Mouse (Mus musculus): ENCODE data around the gene Zswim3. TPM values are rescaled to one million over a fixed set of nuclear protein-coding genes. Genes with fewer than 3 reads are reported as not detected.
A peak's percentile ranks its signal among the peaks of the same experiment; 100 is the strongest.
"Not testable (repeated sequence)": the region's sequence is repeated elsewhere in the genome, so short reads cannot be mapped to it uniquely, and the experiment has no call there.

The Zswim3 gene
- total RNA-seq, 2 experiments from 2014 or later, result 7.2 to 8.9 TPM

- peak; percentile 70 for TF ChIP-seq CTCF (conservative IDR thresholded peaks at IDR 0.05)
- peak; percentile 77 to 86 for DNase-seq (ENCODE audit: low spot score in 2 of 2)
- Histone ChIP-seq H3K27ac (peak within 1 kb of the TSS; percentile 97), H3K4me3 (peak within 1 kb of the TSS; percentile 91)
Observed at GRCm38 (mm10) chr2:164785481-164786387, 19.2 kb upstream of the Zswim3 start, which contains the start of gene Snx21. Snx21 (plus strand) TSS chr2:164785823.

GRCm38 (mm10) chr2:164786388-164786885 is 18.5 kb upstream of the Zswim3 start:
- Histone ChIP-seq H3K4me3 (peak overlapping the region; percentile 91), H3K27ac (peak overlapping the region; percentile 97)
- no peak for TF ChIP-seq CTCF (conservative IDR thresholded peaks at IDR 0.05)
- DNase-seq (ENCODE audit: low spot score in 2 of 2), result no peak

DNA sequence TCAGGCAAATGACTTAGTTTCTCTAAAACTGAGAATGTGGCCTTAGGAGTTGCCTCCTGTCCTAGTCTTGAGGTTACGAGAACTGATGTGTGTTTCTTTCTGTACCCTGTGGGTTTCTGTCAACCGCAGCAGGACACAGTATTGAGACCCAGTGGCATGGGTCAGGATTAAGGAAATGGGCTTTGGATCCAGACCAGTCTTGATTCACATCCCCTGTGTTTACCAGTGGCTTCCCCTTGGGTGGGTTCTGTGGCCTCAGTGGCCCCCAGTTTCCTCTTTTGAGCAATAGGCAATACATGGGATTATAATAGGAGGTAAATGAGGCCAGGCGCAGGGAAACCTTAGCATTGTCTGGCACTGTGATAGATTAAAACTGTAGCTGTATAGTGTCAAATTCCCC is 17.9 kb upstream of the Zswim3 start:
- H3K4me3 ChIP-seq, result peak overlapping the region; percentile 91
- no peak for DNase-seq (ENCODE audit: low spot score in 2 of 2)
- TF ChIP-seq CTCF (conservative IDR thresholded peaks at IDR 0.05), result no peak
- peak overlapping the region; percentile 97 for H3K27ac ChIP-seq

DNA sequence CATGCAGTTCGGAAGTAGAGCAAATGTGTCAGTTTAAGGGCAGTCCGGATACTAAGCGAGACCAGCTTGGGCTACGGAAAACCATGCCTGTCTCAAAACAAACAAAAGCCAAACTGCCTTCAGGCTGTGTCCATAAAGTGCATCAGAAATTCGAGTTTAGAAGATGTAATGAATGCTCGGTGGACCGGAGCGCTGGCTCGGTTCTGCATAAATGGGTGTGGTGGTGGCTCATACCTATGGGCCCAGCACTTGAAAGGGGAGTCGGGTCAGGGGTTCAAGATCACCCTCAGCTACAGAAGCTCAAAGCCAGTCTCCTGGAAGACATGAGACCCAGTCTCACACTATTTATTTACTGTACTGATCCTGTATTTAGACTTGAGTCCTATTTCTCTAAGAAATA is 17.1 kb upstream of the Zswim3 start:
- H3K27ac ChIP-seq, result peak overlapping the region; percentile 97; the same call in 1 of the 2 replicates
- no peak for DNase-seq (ENCODE audit: low spot score in 2 of 2)
- no peak for TF ChIP-seq CTCF (conservative IDR thresholded peaks at IDR 0.05)
- H3K4me3 ChIP-seq, result peak overlapping the region; percentile 20; the same call in 1 of the 2 replicates

- no peak for DNase-seq (ENCODE audit: low spot score in 2 of 2)
- Histone ChIP-seq H3K27ac (no peak overlapping the region), H3K4me3 (no peak overlapping the region)
- no peak for TF ChIP-seq CTCF (conservative IDR thresholded peaks at IDR 0.05)
Observed at GRCm38 (mm10) chr2:164788411-164788810, 16.5 kb upstream of the Zswim3 start.

- no peak overlapping the region for H3K27ac ChIP-seq
- no peak for TF ChIP-seq CTCF (conservative IDR thresholded peaks at IDR 0.05)
- no peak overlapping the region for H3K4me3 ChIP-seq
- DNase-seq (ENCODE audit: low spot score in 2 of 2), result no peak
Observed at GRCm38 (mm10) chr2:164790451-164790850, 14.4 kb upstream of the Zswim3 start.

GRCm38 (mm10) chr2:164791841-164792261 is 13.0 kb upstream of the Zswim3 start:
- no peak for DNase-seq (ENCODE audit: low spot score in 2 of 2)
- Histone ChIP-seq H3K27ac (no peak overlapping the region), H3K4me3 (no peak overlapping the region)
- no peak for TF ChIP-seq CTCF (conservative IDR thresholded peaks at IDR 0.05)

GRCm38 (mm10) chr2:164792400-164793190 is 12.3 kb upstream of the Zswim3 start:
- DNase-seq (ENCODE audit: low spot score in 2 of 2), result no peak
- H3K27ac ChIP-seq, result no peak overlapping the region
- no peak overlapping the region for H3K4me3 ChIP-seq
- TF ChIP-seq CTCF (conservative IDR thresholded peaks at IDR 0.05), result no peak

DNA sequence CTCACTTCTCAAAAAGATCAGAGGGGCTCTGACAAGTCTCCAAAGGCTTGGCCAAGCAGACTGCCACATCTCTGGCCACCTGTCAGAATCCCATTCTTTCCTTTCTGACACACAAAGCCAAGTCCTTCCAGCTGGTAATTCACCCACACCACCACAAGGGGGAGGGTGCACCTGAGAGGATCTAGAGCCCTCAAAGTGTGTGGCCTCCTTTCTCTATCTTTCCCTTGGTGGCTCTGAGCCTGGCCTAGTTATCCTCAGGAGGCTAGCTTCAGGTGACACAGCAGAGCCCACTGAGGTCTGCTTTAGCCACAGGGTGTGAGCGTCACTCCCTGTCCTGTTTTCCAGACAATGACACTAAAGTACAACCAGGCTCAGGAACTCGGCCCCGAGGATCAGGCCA is 11.7 kb upstream of the Zswim3 start:
- peak overlapping the region; percentile 53; the same call in 1 of the 2 replicates for H3K27ac ChIP-seq
- peak; percentile 83 for TF ChIP-seq CTCF (conservative IDR thresholded peaks at IDR 0.05)
- peak in 1 of 2 experiments; percentile 63 for DNase-seq (ENCODE audit: low spot score in 2 of 2)
- H3K4me3 ChIP-seq, result no peak overlapping the region

DNA sequence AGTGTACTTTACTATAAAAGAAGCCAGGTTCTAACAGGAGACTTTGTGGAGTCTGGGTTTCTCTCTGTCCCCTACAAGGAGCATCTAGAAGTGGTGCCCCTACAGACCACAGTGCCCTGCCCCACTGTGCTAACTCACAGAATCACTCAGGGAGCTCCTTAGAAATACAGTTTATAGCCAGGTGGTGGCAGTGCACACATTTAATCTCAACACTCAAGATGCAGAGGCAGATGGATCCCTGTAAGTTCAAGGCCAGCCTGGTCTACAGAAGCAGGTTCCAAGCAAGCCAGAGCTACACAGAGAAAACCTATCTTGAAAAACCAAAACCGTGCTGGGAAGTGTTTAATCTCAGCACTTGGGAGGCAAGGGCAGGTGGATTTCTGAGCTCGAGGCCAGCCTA is 11.1 kb upstream of the Zswim3 start:
- no peak overlapping the region for H3K4me3 ChIP-seq
- no peak for TF ChIP-seq CTCF (conservative IDR thresholded peaks at IDR 0.05)
- DNase-seq (ENCODE audit: low spot score in 2 of 2), result no peak
- H3K27ac ChIP-seq, result peak overlapping the region; percentile 53

DNA sequence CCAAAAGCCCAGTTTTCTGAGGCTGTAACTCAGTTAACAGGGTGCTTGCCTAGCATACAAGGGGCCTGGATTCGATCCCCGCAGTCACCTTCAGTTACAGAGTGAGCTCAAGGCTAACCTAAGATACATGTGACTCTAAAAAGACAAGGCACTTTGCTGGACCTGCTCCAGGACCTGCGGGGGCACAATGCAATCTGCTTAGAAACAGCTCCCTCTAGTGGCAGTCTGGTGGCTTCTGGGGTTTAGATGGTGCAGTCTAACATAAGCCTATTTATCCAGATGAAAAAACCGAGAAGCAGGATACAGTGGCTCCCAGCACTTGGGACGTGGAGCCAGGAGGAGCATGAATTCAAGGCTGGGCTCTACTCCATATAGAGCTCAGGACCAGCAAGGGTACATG is 10.6 kb upstream of the Zswim3 start:
- Histone ChIP-seq H3K27ac (peak overlapping the region; percentile 53), H3K4me3 (no peak overlapping the region)
- peak; percentile 90 for TF ChIP-seq CTCF (conservative IDR thresholded peaks at IDR 0.05)
- DNase-seq (ENCODE audit: low spot score in 2 of 2), result peak; percentile 87 to 89

DNA sequence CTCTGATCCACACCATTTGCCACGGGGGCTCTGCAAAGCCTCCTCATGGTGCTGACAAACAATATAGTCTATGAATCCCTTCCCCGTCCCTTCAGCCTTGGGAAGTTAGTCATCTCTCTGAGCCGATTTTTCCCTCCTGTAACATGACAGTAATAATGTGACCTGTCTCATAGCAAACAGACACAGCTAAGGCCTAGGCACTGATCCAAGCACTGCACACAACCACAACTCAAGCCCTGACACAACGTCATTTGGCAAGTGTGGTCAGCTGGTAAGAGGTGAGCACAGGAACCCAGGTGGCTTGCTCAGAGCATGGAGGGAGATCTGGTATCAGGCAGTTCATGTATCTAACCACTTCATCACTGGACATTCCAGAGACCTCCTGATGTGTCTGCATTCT is 9.0 kb upstream of the Zswim3 start:
- no peak overlapping the region for H3K4me3 ChIP-seq
- TF ChIP-seq CTCF (conservative IDR thresholded peaks at IDR 0.05), result no peak
- no peak overlapping the region for H3K27ac ChIP-seq
- DNase-seq (ENCODE audit: low spot score in 2 of 2), result no peak

- peak; percentile 71 for TF ChIP-seq CTCF (conservative IDR thresholded peaks at IDR 0.05)
- H3K4me3 ChIP-seq; DNase-seq (ENCODE audit: low spot score in 2 of 2); H3K27ac ChIP-seq: not testable (repeated sequence)
Observed at GRCm38 (mm10) chr2:164798554-164798953, 6.3 kb upstream of the Zswim3 start.
